Mouse (Mus musculus): Measurements from ENCODE around the gene Pde9a. TPM values are rescaled to one million over a fixed set of nuclear protein-coding genes. Genes with fewer than 3 reads are reported as not detected.

Pde9a gene
- polyA plus RNA-seq, 1 experiment from 2014 or later, result 21.9 TPM

- H3K4me1 ChIP-seq, result peaks cover 41% of the 10 kb centered on the region
Observed at GRCm38 (mm10) chr17:31389432-31390050, 3.5 kb downstream of the Pde9a start.

GRCm38 (mm10) chr17:31391462-31391861 is 5.5 kb downstream of the Pde9a start:
- Histone ChIP-seq H3K27ac (no peak overlapping the region), H3K4me3 (no peak overlapping the region), H3K36me3 (no peaks in the 10 kb centered on the region; the same call in 1 of the 2 replicates), H3K9ac (no peak overlapping the region), H3K4me2 (no peak overlapping the region), H3K9me3 (no peaks in the 10 kb centered on the region), H3K4me1 (peaks cover 31% of the 10 kb centered on the region), H3K27me3 (peaks cover 7% of the 10 kb centered on the region; the same call in 1 of the 2 replicates)
- 56% methylated on average over 3 of the region's 3 CpGs for WGBS
- ATAC-seq (ENCODE audit: insufficient number of reproducible peaks, insufficient read depth, low FRiP score, low TSS enrichment, low read depth), result no peak

More at GRCm38 (mm10) chr17:31389432-31390050, 3.5 kb downstream of the Pde9a start:
- Histone ChIP-seq H3K27ac (peak overlapping the region; percentile 51; the same call in 1 of the 2 replicates), H3K4me2 (no peak overlapping the region), H3K9ac (peak overlapping the region; percentile 49; the same call in 1 of the 2 replicates), H3K36me3 (no peaks in the 10 kb centered on the region; the same call in 1 of the 2 replicates), H3K27me3 (peaks cover 7% of the 10 kb centered on the region; the same call in 1 of the 2 replicates), H3K4me3 (no peak overlapping the region), H3K9me3 (no peaks in the 10 kb centered on the region)
- no peak for ATAC-seq (ENCODE audit: insufficient number of reproducible peaks, insufficient read depth, low FRiP score, low TSS enrichment, low read depth)
- 83% methylated on average over 3 of the region's 3 CpGs for WGBS

GRCm38 (mm10) chr17:31392041-31392440 is 6.0 kb downstream of the Pde9a start:
- H3K4me3 ChIP-seq, result no peak overlapping the region
- 83% methylated on average over 5 of the region's 5 CpGs for WGBS
- no peak overlapping the region for H3K27ac ChIP-seq
- H3K4me1 ChIP-seq, result peaks cover 25% of the 10 kb centered on the region
- H3K36me3 ChIP-seq, result no peaks in the 10 kb centered on the region; the same call in 1 of the 2 replicates
- H3K4me2 ChIP-seq, result no peak overlapping the region
- no peak overlapping the region for H3K9ac ChIP-seq
- ATAC-seq (ENCODE audit: insufficient number of reproducible peaks, insufficient read depth, low FRiP score, low TSS enrichment, low read depth), result no peak
- no peaks in the 10 kb centered on the region for H3K9me3 ChIP-seq
- peaks cover 3% of the 10 kb centered on the region; the same call in 1 of the 2 replicates for H3K27me3 ChIP-seq

- Histone ChIP-seq H3K36me3 (peaks cover 3% of the 10 kb centered on the region; the same call in 1 of the 2 replicates), H3K27me3 (no peaks in the 10 kb centered on the region), H3K27ac (no peak overlapping the region), H3K9ac (no peak overlapping the region), H3K9me3 (no peaks in the 10 kb centered on the region), H3K4me3 (no peak overlapping the region), H3K4me1 (peaks cover 9% of the 10 kb centered on the region), H3K4me2 (no peak overlapping the region)
- ATAC-seq (ENCODE audit: insufficient number of reproducible peaks, insufficient read depth, low FRiP score, low TSS enrichment, low read depth), result no peak
- 78% methylated on average over 2 of the region's 2 CpGs for WGBS
Observed at GRCm38 (mm10) chr17:31393811-31394210, 7.8 kb downstream of the Pde9a start.

GRCm38 (mm10) chr17:31400294-31400693 is 14.3 kb downstream of the Pde9a start:
- WGBS, result 59% methylated on average over 6 of the region's 6 CpGs
- no peak overlapping the region for H3K4me3 ChIP-seq
- peak overlapping the region; percentile 52 for H3K27ac ChIP-seq
- H3K9ac ChIP-seq, result no peak overlapping the region
- no peak for ATAC-seq (ENCODE audit: insufficient number of reproducible peaks, insufficient read depth, low FRiP score, low TSS enrichment, low read depth)
- no peak overlapping the region for H3K4me2 ChIP-seq
- H3K4me1 ChIP-seq, result peaks cover 35% of the 10 kb centered on the region
- no peaks in the 10 kb centered on the region for H3K9me3 ChIP-seq
- H3K36me3 ChIP-seq, result 0 out of 2 replicates have a peak, but pooled peaks cover 3% of the 10 kb centered on the region
- no peaks in the 10 kb centered on the region for H3K27me3 ChIP-seq

GRCm38 (mm10) chr17:31401160-31401559 is 15.2 kb downstream of the Pde9a start:
- Histone ChIP-seq H3K4me1 (peaks cover 42% of the 10 kb centered on the region), H3K27me3 (no peaks in the 10 kb centered on the region), H3K9me3 (no peaks in the 10 kb centered on the region), H3K9ac (no peak overlapping the region), H3K36me3 (0 out of 2 replicates have a peak, but pooled peaks cover 3% of the 10 kb centered on the region), H3K4me3 (no peak overlapping the region), H3K4me2 (no peak overlapping the region), H3K27ac (peak overlapping the region; percentile 52)
- WGBS, result 87% methylated on average over 3 of the region's 3 CpGs
- ATAC-seq (ENCODE audit: insufficient number of reproducible peaks, insufficient read depth, low FRiP score, low TSS enrichment, low read depth), result no peak

GRCm38 (mm10) chr17:31402713-31403112 is 16.7 kb downstream of the Pde9a start:
- H3K9ac ChIP-seq, result 0 out of 2 replicates have a peak overlapping the region, but pooled peaks have one; percentile 6
- no peaks in the 10 kb centered on the region for H3K9me3 ChIP-seq
- ATAC-seq (ENCODE audit: insufficient number of reproducible peaks, insufficient read depth, low FRiP score, low TSS enrichment, low read depth), result no peak
- WGBS, result 44% methylated on average over 8 of the region's 8 CpGs
- peaks cover 52% of the 10 kb centered on the region for H3K4me1 ChIP-seq
- no peaks in the 10 kb centered on the region for H3K27me3 ChIP-seq
- no peak overlapping the region for H3K4me3 ChIP-seq
- peak overlapping the region; percentile 18; the same call in 1 of the 2 replicates for H3K4me2 ChIP-seq
- no peaks in the 10 kb centered on the region for H3K36me3 ChIP-seq
- H3K27ac ChIP-seq, result peak overlapping the region; percentile 83

GRCm38 (mm10) chr17:31405694-31406227 is 19.8 kb downstream of the Pde9a start:
- peaks cover 64% of the 10 kb centered on the region for H3K4me1 ChIP-seq
- WGBS, result 55% methylated on average over 6 of the region's 6 CpGs
- H3K4me2 ChIP-seq, result no peak overlapping the region

GRCm38 (mm10) chr17:31409741-31410350 is 23.8 kb downstream of the Pde9a start:
- Histone ChIP-seq H3K27ac (peak overlapping the region; percentile 44; the same call in 1 of the 2 replicates), H3K27me3 (no peaks in the 10 kb centered on the region), H3K4me1 (peaks cover 50% of the 10 kb centered on the region), H3K9ac (no peak overlapping the region), H3K9me3 (no peaks in the 10 kb centered on the region), H3K4me2 (no peak overlapping the region), H3K4me3 (no peak overlapping the region), H3K36me3 (no peaks in the 10 kb centered on the region)
- ATAC-seq (ENCODE audit: insufficient number of reproducible peaks, insufficient read depth, low FRiP score, low TSS enrichment, low read depth), result no peak
- WGBS, result 16% methylated on average over 10 of the region's 10 CpGs

More at GRCm38 (mm10) chr17:31405694-31406227, 19.8 kb downstream of the Pde9a start:
- peak overlapping the region; percentile 7; the same call in 1 of the 2 replicates for H3K27ac ChIP-seq
- no peaks in the 10 kb centered on the region for H3K27me3 ChIP-seq
- no peaks in the 10 kb centered on the region for H3K36me3 ChIP-seq
- 0 out of 2 replicates have a peak, but pooled peaks have one; percentile 35 for ATAC-seq (ENCODE audit: insufficient number of reproducible peaks, insufficient read depth, low FRiP score, low TSS enrichment, low read depth)
- no peak overlapping the region for H3K9ac ChIP-seq
- H3K4me3 ChIP-seq, result no peak overlapping the region
- H3K9me3 ChIP-seq, result no peaks in the 10 kb centered on the region

- H3K27ac ChIP-seq, result no peak overlapping the region
- ATAC-seq (ENCODE audit: insufficient number of reproducible peaks, insufficient read depth, low FRiP score, low TSS enrichment, low read depth), result no peak
Observed at GRCm38 (mm10) chr17:31415258-31415657, 29.2 kb downstream of the Pde9a start.

GRCm38 (mm10) chr17:31418804-31419597 is 33.0 kb downstream of the Pde9a start:
- ATAC-seq (ENCODE audit: insufficient number of reproducible peaks, insufficient read depth, low FRiP score, low TSS enrichment, low read depth), result no peak
- Histone ChIP-seq H3K27me3 (no peaks in the 10 kb centered on the region), H3K9ac (no peak overlapping the region), H3K9me3 (no peaks in the 10 kb centered on the region), H3K36me3 (peaks cover 30% of the 10 kb centered on the region), H3K4me3 (no peak overlapping the region), H3K27ac (no peak overlapping the region), H3K4me1 (no peaks in the 10 kb centered on the region; the same call in 1 of the 2 replicates), H3K4me2 (no peak overlapping the region)
- WGBS, result 84% methylated on average over 17 of the region's 17 CpGs

More at GRCm38 (mm10) chr17:31415258-31415657, 29.2 kb downstream of the Pde9a start:
- H3K4me3 ChIP-seq, result no peak overlapping the region
- peaks cover 24% of the 10 kb centered on the region for H3K36me3 ChIP-seq
- peaks cover 16% of the 10 kb centered on the region; the same call in 1 of the 2 replicates for H3K4me1 ChIP-seq
- H3K4me2 ChIP-seq, result no peak overlapping the region
- H3K9ac ChIP-seq, result no peak overlapping the region
- WGBS, result 83% methylated on average over 9 of the region's 9 CpGs
- H3K27me3 ChIP-seq, result no peaks in the 10 kb centered on the region
- no peaks in the 10 kb centered on the region for H3K9me3 ChIP-seq

Measured in embryonic facial prominence, embryonic 13.5 days (tissue).